Mouse (Mus musculus): Measurements from ENCODE around the gene Zbtb41. TPM values are rescaled to one million over a fixed set of nuclear protein-coding genes. Genes with fewer than 3 reads are reported as not detected.

The Zbtb41 gene
- polyA plus RNA-seq (2012; rRNA removed) (7.0 and 7.8 TPM in 2 replicates), polyA plus RNA-seq (2014; fragmentation: Nextera tagmentation; extraction: Ambion mirVana) (12.8 and 15.1 TPM in 2 replicates)

DNA sequence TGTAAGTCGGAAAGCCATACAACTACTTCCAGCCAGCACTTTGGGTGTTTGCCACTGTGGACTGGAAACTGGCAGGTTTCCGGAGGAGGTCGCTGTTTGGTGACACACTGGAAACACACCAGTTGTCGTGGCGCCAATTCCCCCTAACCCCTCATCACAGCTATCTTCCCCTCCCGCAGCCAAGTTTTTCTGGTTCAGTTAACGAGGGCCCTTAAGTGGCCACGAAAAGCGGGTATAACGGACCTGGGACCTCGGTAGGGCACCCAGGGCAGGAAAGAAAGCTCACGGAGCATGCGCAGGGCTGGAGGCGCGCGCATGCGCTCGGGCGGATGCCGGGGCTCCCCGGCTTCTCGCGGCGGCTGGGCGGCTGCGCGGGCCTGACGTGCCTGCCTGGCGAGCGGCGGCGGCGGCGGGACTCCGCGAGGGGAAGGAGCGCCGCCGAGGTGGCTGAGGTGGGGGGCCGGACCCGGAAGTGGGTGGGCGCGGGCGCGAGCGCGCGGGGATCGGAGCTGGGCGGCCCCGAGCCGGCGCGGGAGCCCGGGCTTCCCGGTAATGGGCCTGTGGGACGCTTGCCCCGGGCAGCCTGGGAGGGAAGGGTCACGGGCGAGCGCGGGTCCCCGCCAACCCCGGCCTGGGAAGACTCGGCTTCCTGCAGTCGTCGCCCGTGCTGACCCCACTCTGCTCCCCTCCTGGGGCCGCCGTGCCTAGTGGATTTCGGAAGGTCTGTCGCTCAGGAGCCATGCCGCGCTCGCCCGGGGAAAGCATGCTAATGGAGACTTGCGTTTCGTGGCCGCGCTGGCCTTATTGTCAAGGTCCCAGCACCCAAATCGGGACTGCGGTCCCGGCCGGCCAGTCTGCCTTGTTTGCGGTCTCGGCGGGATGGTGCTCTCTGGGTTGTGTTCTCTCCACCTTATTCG is at the start of gene Zbtb41:
Zbtb41 (plus strand) TSS at position 414 of the 917 bp plus-strand sequence.
- H3K27me3 ChIP-seq (ENCODE audit: control insufficient read depth, insufficient read depth, low read length), result no peaks in the 10 kb centered on the region
- peak within 1 kb of the TSS; percentile 87 for H3K27ac ChIP-seq (replicated peaks; ENCODE audit: low read depth, low read length)
- H3K9me3 ChIP-seq (ENCODE audit: control insufficient read depth, low read length), result no peaks in the 10 kb centered on the region
- TF ChIP-seq POLR2A (IDR thresholded peaks at IDR 0.05; ENCODE audit: borderline replicate concordance, extremely low read depth, insufficient read depth, insufficient read length), result peak; percentile 26; the same call in 1 of the 2 replicates
- H3K9ac ChIP-seq (ENCODE audit: low read depth, low read length, severe bottlenecking), result peak within 1 kb of the TSS; percentile 95
- ATAC-seq (ENCODE audit: low FRiP score, low read depth) (peak; percentile 95), DNase-seq (ENCODE audit: low spot score) (peak; percentile 84)
- H3K4me2 ChIP-seq (replicated peaks; ENCODE audit: low read depth, low read length, severe bottlenecking), result peak within 1 kb of the TSS; percentile 70
- peaks cover 25% of the 10 kb centered on the region for H3K4me1 ChIP-seq (ENCODE audit: control insufficient read depth, insufficient read depth, low read length)
- WGBS, result 2% methylated on average over 57 of the region's 88 CpGs
- peak within 1 kb of the TSS; percentile 87 for H3K4me3 ChIP-seq (replicated peaks; ENCODE audit: low read length)
- peaks cover 4% of the 10 kb centered on the region; the same call in 1 of the 2 replicates for H3K36me3 ChIP-seq (ENCODE audit: control insufficient read depth, insufficient read depth, low read length)

DNA sequence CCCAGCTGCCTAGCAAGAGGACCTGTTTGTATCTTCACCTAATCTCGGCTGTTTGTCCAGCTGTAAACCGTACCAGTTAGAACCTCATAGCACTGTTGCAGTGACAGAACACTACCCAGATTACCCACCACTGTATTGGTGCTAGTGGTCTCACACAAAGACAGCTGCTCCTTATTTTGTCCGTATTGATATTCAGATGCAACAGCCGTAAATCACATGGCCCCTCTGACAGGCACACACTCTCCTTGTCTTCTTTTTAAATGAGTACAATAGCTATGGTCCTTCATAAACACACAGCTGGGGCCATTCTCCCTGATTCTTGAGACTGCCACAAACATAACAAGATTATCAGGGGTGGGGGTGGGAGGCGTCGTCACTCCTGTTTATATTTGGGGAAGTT is 46.2 kb upstream of the Zbtb41 start:
- WGBS, result 43% methylated on average over 6 of the region's 6 CpGs
- ATAC-seq (ENCODE audit: low FRiP score, low read depth) (no peak), DNase-seq (ENCODE audit: low spot score) (no peak)
- Histone ChIP-seq H3K27ac (replicated peaks; ENCODE audit: low read depth, low read length) (no peak overlapping the region), H3K4me3 (replicated peaks; ENCODE audit: low read length) (no peak overlapping the region), H3K4me1 (ENCODE audit: control insufficient read depth, insufficient read depth, low read length) (no peaks in the 10 kb centered on the region), H3K9me3 (ENCODE audit: control insufficient read depth, low read length) (no peaks in the 10 kb centered on the region), H3K4me2 (replicated peaks; ENCODE audit: low read depth, low read length, severe bottlenecking) (no peak overlapping the region), H3K9ac (ENCODE audit: low read depth, low read length, severe bottlenecking) (no peak overlapping the region), H3K36me3 (ENCODE audit: control insufficient read depth, insufficient read depth, low read length) (no peaks in the 10 kb centered on the region), H3K27me3 (ENCODE audit: control insufficient read depth, insufficient read depth, low read length) (no peaks in the 10 kb centered on the region)
- no peak for TF ChIP-seq POLR2A (IDR thresholded peaks at IDR 0.05; ENCODE audit: borderline replicate concordance, extremely low read depth, insufficient read depth, insufficient read length)

DNA sequence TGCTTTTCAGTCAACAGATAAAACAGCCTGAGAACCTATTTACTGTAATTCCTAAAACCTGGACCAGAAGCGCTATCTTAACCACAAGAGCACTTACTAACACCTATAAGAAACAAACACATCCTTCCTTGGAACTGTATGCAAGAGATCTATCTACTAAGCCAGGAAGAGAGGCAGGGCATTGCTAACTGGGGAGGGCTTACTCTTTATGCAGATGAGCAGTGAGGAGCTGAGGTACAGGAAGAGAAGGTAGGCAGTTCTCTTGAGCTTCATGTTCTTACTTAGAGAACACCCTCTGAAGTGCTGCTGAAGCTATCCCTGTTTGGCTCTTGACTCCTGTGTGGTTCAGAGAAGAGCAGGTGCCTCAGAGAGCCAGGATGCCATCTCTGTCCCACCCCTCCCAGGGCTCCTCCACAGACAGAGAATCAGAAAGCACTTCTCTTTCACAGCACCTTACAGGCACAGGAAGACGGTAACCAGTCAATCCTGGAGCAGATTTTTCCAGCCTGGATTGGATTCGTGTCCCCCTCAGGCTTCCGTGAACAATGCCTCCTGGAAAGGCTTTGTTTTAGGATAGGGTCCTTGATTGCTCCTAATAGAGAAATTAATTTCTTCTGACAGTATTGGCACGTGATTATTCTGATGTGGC is 45.3 kb upstream of the Zbtb41 start, which contains the start of gene Crb1:
Crb1 (minus strand) TSS at position 463 of the 649 bp plus-strand sequence.
- DNase-seq (ENCODE audit: low spot score) (no peak), ATAC-seq (ENCODE audit: low FRiP score, low read depth) (no peak)
- no peak within 1 kb of the TSS for H3K4me3 ChIP-seq (replicated peaks; ENCODE audit: low read length)
- H3K4me2 ChIP-seq (replicated peaks; ENCODE audit: low read depth, low read length, severe bottlenecking), result no peak within 1 kb of the TSS
- H3K36me3 ChIP-seq (ENCODE audit: control insufficient read depth, insufficient read depth, low read length), result no peaks in the 10 kb centered on the region
- WGBS, result 8% methylated on average over 5 of the region's 5 CpGs
- no peaks in the 10 kb centered on the region for H3K4me1 ChIP-seq (ENCODE audit: control insufficient read depth, insufficient read depth, low read length)
- no peaks in the 10 kb centered on the region for H3K9me3 ChIP-seq (ENCODE audit: control insufficient read depth, low read length)
- TF ChIP-seq POLR2A (IDR thresholded peaks at IDR 0.05; ENCODE audit: borderline replicate concordance, extremely low read depth, insufficient read depth, insufficient read length), result no peak
- H3K27ac ChIP-seq (replicated peaks; ENCODE audit: low read depth, low read length), result no peak within 1 kb of the TSS
- H3K27me3 ChIP-seq (ENCODE audit: control insufficient read depth, insufficient read depth, low read length), result no peaks in the 10 kb centered on the region
- H3K9ac ChIP-seq (ENCODE audit: low read depth, low read length, severe bottlenecking), result no peak within 1 kb of the TSS

DNA sequence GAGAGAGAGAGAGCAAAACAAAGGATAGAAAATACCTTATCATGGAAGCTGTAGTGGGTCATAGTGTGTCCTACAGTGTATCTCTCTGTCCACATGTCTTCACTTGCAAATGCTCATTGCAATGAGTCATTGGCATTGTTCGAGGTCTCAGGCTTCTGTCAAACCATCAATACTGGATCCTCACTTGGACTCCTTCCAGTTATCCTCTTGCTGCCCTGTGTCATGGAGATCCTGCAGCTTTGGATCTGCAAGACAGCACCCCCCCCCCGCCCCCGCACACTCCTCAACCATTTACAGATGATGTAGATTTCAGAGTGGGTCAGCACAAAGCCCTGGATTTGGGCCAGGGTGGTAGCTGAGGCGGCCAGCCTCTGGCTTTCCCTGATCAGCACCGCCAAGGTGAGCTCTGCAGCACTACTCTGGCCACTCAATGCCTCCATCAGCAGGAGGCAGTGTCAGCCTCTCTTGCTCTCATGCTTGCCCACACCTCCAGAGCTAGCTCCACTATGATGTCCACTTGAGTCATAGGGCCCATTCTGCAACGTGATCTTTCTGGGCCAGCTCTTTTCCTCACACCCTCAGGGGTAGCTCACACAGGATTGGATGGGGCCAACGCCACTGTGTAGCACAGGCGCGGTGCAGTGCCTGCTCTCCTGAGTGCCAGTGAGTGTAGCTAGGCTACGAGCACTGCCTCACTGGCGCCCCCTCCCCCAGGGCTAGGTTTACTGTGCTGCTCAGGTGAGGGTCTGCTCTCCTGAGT is 43.0 kb upstream of the Zbtb41 start:
- DNase-seq (ENCODE audit: low spot score), result no peak

DNA sequence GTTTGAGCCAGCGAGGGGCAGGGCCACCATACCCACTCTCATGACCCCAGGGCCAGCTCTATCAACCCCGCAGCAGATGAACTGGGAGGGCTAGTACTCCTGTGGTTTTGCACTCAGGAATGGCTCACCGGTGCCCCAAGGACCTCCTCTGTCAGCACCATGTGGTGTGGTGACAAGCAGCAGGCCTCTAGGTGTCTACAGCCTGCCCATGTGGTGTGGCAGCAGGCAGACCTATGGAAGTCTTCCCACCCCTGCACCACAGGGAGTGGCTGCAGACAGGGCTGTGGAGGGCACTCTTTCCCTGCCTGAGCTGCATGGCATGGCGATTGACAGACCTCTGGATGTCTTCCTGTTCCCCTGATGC is 42.5 kb upstream of the Zbtb41 start:
- Histone ChIP-seq H3K4me2 (replicated peaks; ENCODE audit: low read depth, low read length, severe bottlenecking) (no peak overlapping the region), H3K4me1 (ENCODE audit: control insufficient read depth, insufficient read depth, low read length) (no peaks in the 10 kb centered on the region), H3K27ac (replicated peaks; ENCODE audit: low read depth, low read length) (no peak overlapping the region), H3K9ac (ENCODE audit: low read depth, low read length, severe bottlenecking) (no peak overlapping the region), H3K27me3 (ENCODE audit: control insufficient read depth, insufficient read depth, low read length) (no peaks in the 10 kb centered on the region), H3K4me3 (replicated peaks; ENCODE audit: low read length) (no peak overlapping the region), H3K36me3 (ENCODE audit: control insufficient read depth, insufficient read depth, low read length) (no peaks in the 10 kb centered on the region), H3K9me3 (ENCODE audit: control insufficient read depth, low read length) (no peaks in the 10 kb centered on the region)
- ATAC-seq (ENCODE audit: low FRiP score, low read depth), result no peak
- 19% methylated on average over 4 of the region's 4 CpGs for WGBS
- no peak for DNase-seq (ENCODE audit: low spot score)
- TF ChIP-seq POLR2A (IDR thresholded peaks at IDR 0.05; ENCODE audit: borderline replicate concordance, extremely low read depth, insufficient read depth, insufficient read length), result no peak

More for the DNA sequence above, 43.0 kb upstream of the Zbtb41 start:
- 25% methylated on average over 11 of the region's 11 CpGs for WGBS
- Histone ChIP-seq H3K4me1 (ENCODE audit: control insufficient read depth, insufficient read depth, low read length) (no peaks in the 10 kb centered on the region), H3K4me3 (replicated peaks; ENCODE audit: low read length) (no peak overlapping the region), H3K27me3 (ENCODE audit: control insufficient read depth, insufficient read depth, low read length) (no peaks in the 10 kb centered on the region), H3K27ac (replicated peaks; ENCODE audit: low read depth, low read length) (no peak overlapping the region), H3K9me3 (ENCODE audit: control insufficient read depth, low read length) (no peaks in the 10 kb centered on the region), H3K4me2 (replicated peaks; ENCODE audit: low read depth, low read length, severe bottlenecking) (no peak overlapping the region), H3K36me3 (ENCODE audit: control insufficient read depth, insufficient read depth, low read length) (no peaks in the 10 kb centered on the region), H3K9ac (ENCODE audit: low read depth, low read length, severe bottlenecking) (no peak overlapping the region)
- ATAC-seq (ENCODE audit: low FRiP score, low read depth), result no peak; the same call in 1 of the 2 replicates
- no peak for TF ChIP-seq POLR2A (IDR thresholded peaks at IDR 0.05; ENCODE audit: borderline replicate concordance, extremely low read depth, insufficient read depth, insufficient read length)

Measured in limb, embryonic 14.5 days (tissue).